Mouse (Mus musculus) hindbrain, embryonic 14.5 days (tissue): ENCODE measurements at regions not wholly inside any gene's neighbourhood (a gene's known extent, or its start where the extent isn't known, plus 50 kb on each side); places are given as distances from the start of the nearest gene placed in this dataset.
A peak's percentile ranks its signal among the peaks of the same experiment; 100 is the strongest.

Experiments used
- ATAC-seq: fragments of 200-750 bp; cut with Nextera tagmentation; 2 replicates; pipeline ENCODE4 v1.8.0; 2017; ENCODE audit warnings: moderate number of reproducible peaks, mild to moderate bottlenecking, moderate TSS enrichment, moderate library complexity; ENCODE audit not compliant: low FRiP score
- DNase-seq: peaks from one replicate; pipeline ENCODE4 v3.0.0-alpha.2; 2015; ENCODE audit warnings: low spot score
- H3K27ac ChIP-seq: fragments of 300-500 bp; sonication (generic); 2 replicates; pipeline ENCODE4 v1.5.1; 2014; ENCODE audit warnings: mild to moderate bottlenecking, moderate library complexity
- H3K27me3 ChIP-seq: fragments of 300-500 bp; sonication (generic); 2 replicates; pipeline ENCODE4 v1.6.1; 2014; ENCODE audit warnings: mild to moderate bottlenecking, low read length, mixed read lengths; ENCODE audit not compliant: control insufficient read depth, insufficient read depth
- H3K36me3 ChIP-seq: fragments of 300-500 bp; sonication (generic); replicated peaks from 2 replicates; pipeline ENCODE4 v1.6.1; 2014; ENCODE audit not compliant: control insufficient read depth, insufficient read depth
- H3K4me1 ChIP-seq: fragments of 300-500 bp; sonication (generic); replicated peaks from 2 replicates; pipeline ENCODE4 v1.6.1; 2014; ENCODE audit warnings: antibody characterized with exemption, low read length, mixed read lengths; ENCODE audit not compliant: control insufficient read depth, insufficient read depth
- H3K4me2 ChIP-seq: fragments of 300-500 bp; sonication (generic); replicated peaks from 2 replicates; pipeline ENCODE4 v1.6.1; 2014; ENCODE audit warnings: mild to moderate bottlenecking, moderate library complexity
- H3K4me3 ChIP-seq: fragments of 300-500 bp; sonication (generic); replicated peaks from 2 replicates; pipeline ENCODE4 v1.5.1; 2014; ENCODE audit warnings: mild to moderate bottlenecking, low read length
- H3K9ac ChIP-seq: fragments of 300-500 bp; sonication (generic); 2 replicates; pipeline ENCODE4 v1.6.1; 2014
- H3K9me3 ChIP-seq: fragments of 300-500 bp; sonication (generic); 2 replicates; pipeline ENCODE4 v1.6.1; 2016; ENCODE audit warnings: low read length; ENCODE audit not compliant: control insufficient read depth
- WGBS: fragments of 180-500 bp; shearing (Covaris S2); extraction: QIAGEN DNeasy Blood & Tissue Kit; methylation state at CpG from one replicate; pipeline ENCODE4 v1.1.7; 2014; 5-methylcytosine and 5-hydroxymethylcytosine counted together

- Histone ChIP-seq H3K4me2 (no peak overlapping the region), H3K9ac (no peak overlapping the region), H3K4me3 (no peak overlapping the region), H3K27me3 (no peaks in the 10 kb centered on the region), H3K36me3 (no peaks in the 10 kb centered on the region), H3K9me3 (no peaks in the 10 kb centered on the region), H3K27ac (no peak overlapping the region), H3K4me1 (no peaks in the 10 kb centered on the region)
- no peak for DNase-seq
- ATAC-seq = no peak
- WGBS = 92% methylated on average over 14 of the region's 14 CpGs
These were observed 164.7 kb upstream of the Slco3a1 start for GRCm38 (mm10) chr7:74719321-74719720.

DNA sequence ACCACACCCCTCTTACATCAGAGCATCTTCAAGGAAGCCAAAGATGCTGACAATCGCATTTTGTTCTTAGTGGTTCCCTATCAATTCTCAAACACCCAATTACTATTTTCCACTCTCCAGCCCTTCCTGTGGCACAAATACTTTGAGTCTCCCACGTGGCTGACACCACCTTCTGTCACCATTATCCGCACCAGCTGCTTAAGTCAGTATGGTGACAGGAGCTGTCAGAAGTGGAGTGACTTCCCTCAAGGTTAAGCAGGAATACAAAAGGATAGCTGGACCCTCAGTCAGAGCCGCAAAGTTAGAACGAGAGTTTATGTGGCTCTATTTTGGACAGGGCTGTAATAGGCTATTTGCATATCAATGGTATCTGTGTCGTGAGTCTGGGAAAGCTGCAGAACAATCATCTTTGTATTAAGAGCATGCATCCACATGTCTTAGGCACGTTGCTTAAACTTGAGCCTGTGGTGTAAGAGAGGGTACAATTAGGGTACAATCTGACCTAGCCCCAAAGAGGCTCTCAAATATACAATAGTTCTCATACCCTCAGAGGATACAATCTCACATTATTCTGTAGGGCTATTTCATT, 155.5 kb upstream of the Slco3a1 start:
- Histone ChIP-seq H3K36me3 (no peaks in the 10 kb centered on the region), H3K27me3 (no peaks in the 10 kb centered on the region), H3K9me3 (no peaks in the 10 kb centered on the region), H3K4me1 (peaks cover 10% of the 10 kb centered on the region; the same call in 1 of the 2 replicates), H3K9ac (no peak overlapping the region), H3K4me2 (no peak overlapping the region), H3K4me3 (no peak overlapping the region), H3K27ac (no peak overlapping the region)
- no peak for DNase-seq
- 18% methylated on average over 7 of the region's 7 CpGs for WGBS
- ATAC-seq = no peak

DNA sequence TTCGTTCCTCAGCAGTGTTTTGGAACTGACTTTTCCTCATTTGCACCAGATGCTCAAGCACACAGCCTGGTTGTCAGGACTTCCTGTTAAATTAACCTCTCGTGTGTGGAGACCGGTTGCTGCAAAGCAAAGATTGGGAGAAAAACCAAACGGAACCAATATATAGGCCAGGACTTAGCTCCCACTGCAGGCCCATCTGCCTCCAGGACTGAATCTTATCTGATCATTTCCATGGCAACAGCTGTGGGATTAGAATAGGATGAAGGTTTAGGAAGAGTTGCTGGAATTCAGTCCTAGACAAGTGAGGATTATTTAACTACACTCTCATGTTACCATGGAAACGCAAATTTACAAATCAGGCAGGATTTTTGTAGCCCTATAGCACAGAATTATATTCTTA, 154.4 kb upstream of the Slco3a1 start:
- ATAC-seq (0 out of 2 replicates have a peak, but pooled peaks have one; percentile 27), DNase-seq (peak; percentile 64)
- H3K4me1 ChIP-seq = peaks cover 10% of the 10 kb centered on the region; the same call in 1 of the 2 replicates
- no peaks in the 10 kb centered on the region for H3K27me3 ChIP-seq
- no peak overlapping the region for H3K4me3 ChIP-seq
- WGBS = 36% methylated on average over 5 of the region's 5 CpGs
- no peak overlapping the region for H3K4me2 ChIP-seq
- H3K27ac ChIP-seq = no peak overlapping the region
- H3K9me3 ChIP-seq = no peaks in the 10 kb centered on the region
- no peaks in the 10 kb centered on the region for H3K36me3 ChIP-seq
- H3K9ac ChIP-seq = no peak overlapping the region

GRCm38 (mm10) chr7:74703533-74703932, 149.0 kb upstream of the Slco3a1 start:
- no peak overlapping the region for H3K27ac ChIP-seq
- WGBS = 81% methylated on average over 4 of the region's 4 CpGs
- ATAC-seq = no peak

DNA sequence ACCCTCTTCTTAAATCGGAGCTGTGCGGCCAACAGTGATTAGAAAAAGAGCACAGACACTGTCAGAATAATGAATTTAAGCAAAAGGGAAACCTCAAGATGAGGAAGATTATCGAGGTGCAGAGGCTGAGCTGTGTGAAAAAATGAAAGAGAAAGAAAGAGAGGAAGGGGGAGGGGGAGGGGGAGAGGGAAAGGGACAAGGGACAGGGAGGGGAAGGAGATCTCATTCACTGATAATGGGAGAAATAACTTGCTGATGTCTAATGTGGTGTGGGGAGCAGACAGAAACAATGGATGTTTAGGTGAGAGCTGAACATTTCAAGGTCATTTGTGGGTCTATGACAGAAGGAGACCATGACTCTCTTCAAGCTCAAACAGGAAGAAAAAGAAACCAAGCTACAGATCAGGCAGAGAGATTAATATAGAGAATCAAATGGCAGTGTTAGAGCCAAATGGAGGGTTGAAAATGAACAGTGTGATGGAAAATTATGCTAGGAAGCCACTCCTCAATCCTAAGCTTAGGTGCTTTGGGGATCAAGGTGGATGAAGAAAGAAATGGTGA, 143.3 kb upstream of the Slco3a1 start:
- no peak for ATAC-seq
- Histone ChIP-seq H3K36me3 (no peaks in the 10 kb centered on the region), H3K9me3 (no peaks in the 10 kb centered on the region), H3K4me3 (no peak overlapping the region), H3K9ac (no peak overlapping the region), H3K4me2 (no peak overlapping the region), H3K27ac (no peak overlapping the region), H3K4me1 (no peaks in the 10 kb centered on the region), H3K27me3 (no peaks in the 10 kb centered on the region)
- DNase-seq = no peak
- 74% methylated on average over 3 of the region's 3 CpGs for WGBS

More at GRCm38 (mm10) chr7:74703533-74703932, 149.0 kb upstream of the Slco3a1 start:
- Histone ChIP-seq H3K4me2 (no peak overlapping the region), H3K4me3 (no peak overlapping the region), H3K9me3 (no peaks in the 10 kb centered on the region), H3K4me1 (no peaks in the 10 kb centered on the region), H3K27me3 (no peaks in the 10 kb centered on the region), H3K36me3 (no peaks in the 10 kb centered on the region), H3K9ac (no peak overlapping the region)
- no peak for DNase-seq

DNA sequence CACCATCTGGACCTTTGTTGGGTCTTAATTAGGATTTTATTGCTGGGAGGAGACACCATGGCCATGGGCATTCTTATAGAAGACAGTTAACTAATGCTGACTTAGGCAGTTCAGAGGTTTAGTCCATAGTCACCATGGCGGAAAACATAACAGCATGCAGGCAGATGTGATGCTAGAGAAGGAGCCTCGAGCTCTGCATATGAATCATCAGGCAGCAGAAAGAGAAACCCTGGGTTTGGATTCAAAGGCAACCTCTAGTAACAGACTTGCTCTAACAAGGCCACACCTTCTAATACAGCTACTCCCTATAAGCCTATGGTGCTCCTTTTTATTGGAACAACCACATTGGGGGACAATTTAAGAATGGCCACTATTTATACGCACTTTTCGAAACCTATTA, 141.7 kb upstream of the Slco3a1 start:
- WGBS = 87% methylated on average over 4 of the region's 4 CpGs
- Histone ChIP-seq H3K9ac (no peak overlapping the region), H3K27me3 (no peaks in the 10 kb centered on the region), H3K4me2 (no peak overlapping the region), H3K4me3 (no peak overlapping the region), H3K27ac (no peak overlapping the region), H3K9me3 (no peaks in the 10 kb centered on the region), H3K36me3 (no peaks in the 10 kb centered on the region), H3K4me1 (no peaks in the 10 kb centered on the region)
- ATAC-seq (no peak), DNase-seq (no peak)

DNA sequence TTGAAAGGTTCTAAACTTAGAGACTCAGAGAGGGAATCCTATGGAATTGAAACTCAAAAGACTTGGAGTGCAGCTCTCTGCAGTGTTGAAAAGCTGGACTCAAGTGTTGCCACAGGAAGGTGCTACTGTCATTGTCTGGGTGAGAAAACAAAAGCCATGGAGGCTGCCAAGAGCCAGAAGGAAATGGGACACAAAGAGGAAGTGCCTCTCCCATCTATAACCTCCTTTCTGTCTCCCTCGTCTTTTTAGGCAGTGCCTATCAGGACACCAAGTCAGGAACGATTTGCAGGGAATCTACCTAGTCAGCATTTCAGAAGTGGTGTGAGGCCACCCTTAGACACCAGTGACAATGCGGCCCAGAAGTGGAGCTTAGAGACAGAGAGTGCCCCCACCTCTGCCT, 138.5 kb upstream of the Slco3a1 start:
- H3K4me2 ChIP-seq = no peak overlapping the region
- no peak for DNase-seq
- H3K4me1 ChIP-seq = 0 out of 2 replicates have a peak, but pooled peaks cover 5% of the 10 kb centered on the region
- no peaks in the 10 kb centered on the region for H3K9me3 ChIP-seq
- H3K9ac ChIP-seq = no peak overlapping the region
- H3K36me3 ChIP-seq = no peaks in the 10 kb centered on the region
- no peak overlapping the region for H3K4me3 ChIP-seq
- H3K27me3 ChIP-seq = no peaks in the 10 kb centered on the region
- WGBS = 74% methylated on average over 3 of the region's 3 CpGs
- ATAC-seq = no peak
- no peak overlapping the region for H3K27ac ChIP-seq

GRCm38 (mm10) chr7:74690706-74691105, 136.1 kb upstream of the Slco3a1 start:
- Histone ChIP-seq H3K4me2 (no peak overlapping the region), H3K27ac (no peak overlapping the region), H3K36me3 (no peaks in the 10 kb centered on the region), H3K4me1 (0 out of 2 replicates have a peak, but pooled peaks cover 8% of the 10 kb centered on the region), H3K27me3 (no peaks in the 10 kb centered on the region), H3K4me3 (no peak overlapping the region), H3K9ac (no peak overlapping the region), H3K9me3 (no peaks in the 10 kb centered on the region)
- ATAC-seq = no peak
- no peak for DNase-seq

DNA sequence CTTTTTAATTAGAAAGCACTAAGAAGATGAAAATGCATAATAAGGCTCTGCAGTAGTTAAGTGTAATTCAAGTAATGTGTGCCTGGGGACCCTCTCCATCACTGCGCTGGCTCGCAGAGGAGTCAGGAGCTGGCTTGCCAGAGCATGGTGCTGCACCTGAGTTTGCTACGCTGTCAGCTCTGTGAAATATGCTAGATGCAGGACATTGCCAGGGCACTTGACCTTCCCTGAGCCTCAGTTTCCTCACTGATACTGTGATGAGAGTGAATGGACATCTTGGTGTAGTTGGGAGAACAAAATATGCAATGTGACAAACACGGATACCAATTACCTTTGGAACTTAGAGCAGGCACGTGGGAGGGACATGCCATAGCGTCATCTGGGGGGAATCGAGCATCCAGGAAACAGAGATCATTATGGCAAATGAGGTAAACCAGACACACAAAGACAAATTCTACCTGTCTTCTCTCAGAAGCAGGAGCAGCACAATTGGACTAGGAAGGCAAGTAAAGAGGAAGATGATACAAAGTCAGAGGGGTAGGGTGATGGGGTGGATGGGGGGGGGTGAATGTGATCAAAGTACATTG, 133.6 kb upstream of the Slco3a1 start:
- H3K4me3 ChIP-seq = no peak overlapping the region
- no peaks in the 10 kb centered on the region for H3K36me3 ChIP-seq
- 63% methylated on average over 7 of the region's 7 CpGs for WGBS
- peak; percentile 56 for DNase-seq
- no peak overlapping the region for H3K9ac ChIP-seq
- H3K27ac ChIP-seq = no peak overlapping the region
- no peak overlapping the region for H3K4me2 ChIP-seq
- H3K9me3 ChIP-seq = no peaks in the 10 kb centered on the region
- H3K4me1 ChIP-seq = 0 out of 2 replicates have a peak, but pooled peaks cover 8% of the 10 kb centered on the region
- H3K27me3 ChIP-seq = no peaks in the 10 kb centered on the region
- ATAC-seq = peak; percentile 83; the same call in 1 of the 2 replicates
